Mouse (Mus musculus) embryo, embryonic 10.5 days (tissue): ENCODE data around the gene Phf13.
A peak's percentile ranks its signal among the peaks of the same experiment; 100 is the strongest.

ENCODE experiments used
- DNase-seq: peaks from one replicate; pipeline ENCODE4 v3.0.0-alpha.2; 2015; ENCODE audit warnings: low spot score

The Phf13 gene

DNA sequence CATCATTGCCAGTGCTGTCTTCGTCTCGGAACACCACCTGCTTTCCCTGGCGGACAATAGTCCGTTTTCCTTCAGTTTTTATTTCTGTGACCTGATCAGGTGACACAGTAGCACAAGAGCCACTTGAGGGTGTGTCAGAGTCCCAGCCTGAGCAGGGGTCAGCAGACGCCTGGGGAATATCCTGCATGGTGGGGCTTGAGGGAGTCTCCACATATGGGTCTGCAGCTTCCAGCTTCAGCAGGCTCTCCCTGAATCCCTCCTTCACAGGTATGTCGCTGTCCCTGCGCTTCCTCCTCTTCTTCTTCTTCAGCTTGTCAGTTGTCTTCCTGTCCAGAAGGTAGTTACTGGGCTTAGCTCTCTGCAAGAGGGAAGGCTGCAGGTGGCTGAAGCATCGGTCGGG lies 4.0 kb downstream of the Phf13 start:
- no peak for DNase-seq

DNA sequence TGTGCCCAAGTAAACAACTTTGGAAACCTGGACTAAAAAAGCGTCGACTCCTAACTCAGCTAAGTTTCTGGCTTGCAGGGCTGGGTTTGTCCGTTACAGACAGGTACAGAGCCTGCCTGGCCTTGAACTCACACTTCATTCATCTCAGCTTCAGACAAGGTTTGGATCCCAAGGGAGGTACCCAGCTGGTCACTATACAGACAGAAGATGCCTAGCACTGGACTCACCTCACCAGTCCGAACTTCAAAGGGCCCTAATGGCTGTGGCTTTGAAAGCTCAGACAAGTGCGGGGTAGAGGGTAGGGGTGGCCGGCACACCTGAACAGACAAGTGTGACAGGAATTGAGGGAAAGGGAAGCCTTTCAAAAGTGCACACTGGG lies 7.0 kb downstream of the Phf13 start:
- DNase-seq = no peak

DNA sequence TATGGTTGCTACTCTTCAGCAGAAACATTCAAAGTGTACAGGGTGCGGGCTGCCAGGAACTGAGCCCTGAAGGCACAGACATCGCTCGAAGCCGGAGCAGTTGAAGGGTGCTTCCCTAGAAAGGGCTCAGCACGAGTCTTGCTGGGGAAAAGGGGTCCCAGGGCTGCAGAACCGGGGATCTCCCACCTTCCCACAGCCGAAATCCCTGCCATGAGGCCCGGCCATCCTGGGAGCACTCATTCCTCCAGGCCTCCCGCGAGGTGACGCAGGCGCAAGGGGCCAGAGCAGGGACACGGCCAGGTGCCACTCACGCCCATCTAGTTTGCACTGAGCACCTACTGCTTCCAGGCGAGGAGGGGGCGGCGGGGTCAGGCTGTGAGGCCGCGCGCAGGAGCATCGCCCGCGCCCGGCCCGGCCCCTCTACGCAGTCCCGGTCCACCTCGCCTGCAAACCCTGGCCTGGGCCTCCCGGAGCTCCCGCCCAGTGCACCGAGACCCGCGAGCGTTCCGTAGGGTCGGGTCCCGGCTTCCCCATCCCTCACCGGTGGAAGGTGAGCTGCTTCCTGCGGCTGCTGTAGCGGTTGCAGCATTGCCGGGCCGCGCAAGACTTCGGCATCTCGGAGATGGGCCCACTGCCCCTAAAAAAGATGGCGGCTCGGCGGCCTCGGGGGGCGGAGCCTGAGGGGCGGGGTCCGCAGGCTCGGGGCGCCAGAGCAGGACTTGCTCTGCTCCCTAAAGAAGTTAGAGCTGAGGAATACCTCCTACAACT lies 7.5 kb downstream of the Phf13 start, which contains the start of gene Thap3:
Gene Thap3 (minus strand): TSS at position 656 of the 768 bp plus-strand sequence.
- DNase-seq = peak; percentile 82

DNA sequence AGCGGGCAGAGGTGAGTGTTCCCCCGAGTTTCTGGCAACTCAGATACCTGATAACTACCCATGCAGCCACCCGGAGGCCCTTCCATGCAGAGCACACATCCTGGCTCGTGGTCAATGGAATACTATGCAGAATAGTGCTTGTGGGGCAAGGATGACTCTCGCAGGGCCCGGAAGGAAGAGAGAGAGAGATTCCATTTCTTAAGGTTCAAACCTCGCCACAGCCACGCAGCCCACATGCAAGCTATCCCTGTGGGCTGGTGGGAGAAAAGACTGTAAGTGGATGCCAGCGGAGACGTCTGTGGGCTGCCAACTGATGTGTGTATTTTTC lies 8.1 kb downstream of the Phf13 start:
- no peak for DNase-seq

DNA sequence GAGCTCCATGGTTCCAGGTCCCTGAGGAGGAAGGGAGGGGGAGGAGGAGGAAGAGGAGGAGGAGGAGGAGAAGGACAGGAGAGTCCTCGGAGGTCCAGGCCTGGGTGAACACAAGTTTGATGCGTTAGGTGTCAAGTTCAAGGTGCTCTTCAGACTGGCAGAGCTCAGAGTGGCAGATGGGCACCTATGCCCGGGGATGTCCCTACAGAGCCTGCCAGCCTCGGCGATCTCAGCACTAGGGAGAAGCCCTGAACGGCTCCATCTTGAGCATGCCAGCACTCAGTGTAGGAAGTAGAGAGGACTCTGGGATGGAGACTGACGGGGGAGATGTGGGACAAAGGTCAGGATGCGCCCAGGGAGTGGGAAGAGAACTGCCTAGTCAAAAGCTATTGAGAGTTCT lies 9.4 kb downstream of the Phf13 start:
- no peak for DNase-seq

DNA sequence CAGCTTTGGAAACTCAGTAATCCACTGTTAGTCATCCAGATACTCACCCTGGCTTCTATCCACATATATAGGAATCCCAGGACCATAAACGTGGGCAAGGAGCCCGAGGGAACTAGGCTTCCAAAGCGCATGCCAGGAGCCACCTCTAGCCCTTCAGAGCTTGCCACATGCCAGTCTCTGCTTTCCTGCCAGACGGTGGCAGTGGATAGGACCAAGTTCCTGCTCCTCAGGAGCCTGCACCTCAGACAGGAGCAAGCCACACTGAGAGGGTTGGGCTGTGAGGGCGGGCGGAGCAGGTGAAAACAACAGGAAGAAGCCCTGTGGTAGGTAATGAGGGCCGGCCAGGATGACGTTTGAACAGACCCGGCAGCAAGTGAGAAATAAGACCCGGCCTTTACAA lies 10.2 kb downstream of the Phf13 start:
- no peak for DNase-seq

DNA sequence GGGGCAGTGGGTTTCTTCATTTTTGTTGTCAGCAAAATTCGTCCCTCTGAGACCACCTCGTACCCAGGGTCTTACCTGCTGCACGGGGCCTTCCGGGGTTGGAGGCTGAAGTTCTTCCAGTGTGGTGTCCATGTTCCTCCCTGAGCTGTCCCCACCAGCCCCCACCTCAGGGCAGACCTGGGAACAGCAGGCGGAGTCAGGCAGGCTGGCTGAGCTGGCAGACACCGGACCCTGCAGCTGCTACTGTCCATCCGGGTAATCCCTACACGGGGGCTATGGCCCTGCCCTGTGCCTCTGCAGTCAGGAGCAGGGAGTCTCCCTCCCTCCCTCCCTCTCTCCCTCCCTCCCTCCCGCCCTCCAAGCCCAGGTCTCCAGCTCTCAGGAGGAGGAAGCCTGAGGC lies 12.5 kb downstream of the Phf13 start:
- no peak for DNase-seq

DNA sequence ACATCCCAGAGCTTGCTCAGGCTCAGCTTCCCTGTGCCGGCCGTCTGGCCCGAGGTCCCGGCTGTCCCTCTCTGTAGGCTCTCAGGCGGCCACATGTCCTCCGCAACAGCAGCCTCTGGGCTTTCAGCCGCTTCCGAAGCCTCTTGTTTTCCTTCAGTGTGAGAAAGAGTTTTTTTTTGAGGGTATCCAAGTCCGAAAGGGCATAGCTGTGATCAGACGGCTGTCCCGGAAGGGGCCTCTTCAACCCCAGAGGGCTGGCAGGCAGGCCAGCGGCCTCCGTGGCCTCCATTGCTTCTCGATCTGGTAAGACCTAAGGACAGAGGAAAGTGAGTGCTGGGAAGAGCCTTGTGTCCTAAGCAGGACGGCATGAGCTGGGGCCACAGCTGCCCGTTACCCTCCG lies 13.0 kb downstream of the Phf13 start:
- no peak for DNase-seq

DNA sequence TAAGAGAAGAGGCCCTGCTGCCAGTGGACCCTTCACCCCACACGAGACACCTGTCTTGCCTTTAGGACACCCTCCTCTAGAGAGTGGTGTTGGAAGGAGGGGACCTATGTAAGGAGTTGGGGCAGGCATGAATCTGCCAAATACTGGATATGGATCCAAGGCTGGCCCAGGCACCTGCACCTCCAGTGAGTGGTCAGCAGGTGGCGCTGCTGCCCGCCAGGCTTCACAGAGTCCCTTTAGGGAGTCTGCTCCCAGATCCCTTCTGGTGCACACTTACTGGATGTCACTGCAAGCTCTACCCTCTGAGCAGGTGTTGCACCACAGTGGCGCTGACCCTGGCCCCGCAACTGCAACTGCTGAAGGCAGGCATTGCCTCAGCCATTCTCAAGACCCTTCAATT lies 14.7 kb downstream of the Phf13 start:
- peak; percentile 89 for DNase-seq

DNA sequence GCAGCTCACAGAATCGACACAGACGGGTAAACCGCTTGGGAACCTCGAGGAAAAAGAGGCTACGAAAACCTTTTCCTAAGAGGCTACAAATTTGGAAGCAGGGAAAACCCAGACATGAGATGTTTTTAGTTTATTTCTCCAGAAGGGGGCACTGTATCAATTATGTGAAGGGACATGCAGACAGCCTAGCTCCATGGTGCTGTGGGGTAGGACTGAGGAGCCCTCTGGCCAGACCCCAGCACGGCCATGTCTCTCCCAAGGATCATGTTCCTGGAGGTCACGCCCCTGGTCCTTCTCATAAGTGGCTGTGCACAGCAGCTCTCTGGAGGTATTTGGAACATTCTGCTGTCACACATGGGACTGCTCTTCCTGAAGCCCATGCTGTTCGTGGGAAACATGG lies 15.4 kb downstream of the Phf13 start:
- peak; percentile 55 for DNase-seq

DNA sequence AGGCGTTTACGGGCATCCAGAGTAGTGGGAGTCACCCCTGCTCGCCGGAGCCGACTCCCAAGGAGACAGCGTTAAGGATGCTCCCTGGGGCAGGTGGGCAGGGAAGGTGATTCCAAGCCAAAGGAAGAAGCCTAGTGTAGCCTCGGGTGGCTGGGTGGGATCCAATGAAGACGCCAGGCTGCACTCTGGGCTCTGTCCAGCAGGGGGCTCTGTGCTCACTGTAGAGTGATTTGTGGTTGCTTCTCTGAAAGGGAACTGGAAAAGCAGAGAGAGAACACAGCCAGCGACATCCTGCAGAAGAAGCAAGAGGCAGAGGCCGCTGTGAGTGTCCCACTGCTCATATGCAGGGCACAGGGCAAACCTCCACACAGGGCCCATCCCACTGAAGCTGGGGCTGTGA lies 18.3 kb downstream of the Phf13 start:
- DNase-seq = peak; percentile 88

DNA sequence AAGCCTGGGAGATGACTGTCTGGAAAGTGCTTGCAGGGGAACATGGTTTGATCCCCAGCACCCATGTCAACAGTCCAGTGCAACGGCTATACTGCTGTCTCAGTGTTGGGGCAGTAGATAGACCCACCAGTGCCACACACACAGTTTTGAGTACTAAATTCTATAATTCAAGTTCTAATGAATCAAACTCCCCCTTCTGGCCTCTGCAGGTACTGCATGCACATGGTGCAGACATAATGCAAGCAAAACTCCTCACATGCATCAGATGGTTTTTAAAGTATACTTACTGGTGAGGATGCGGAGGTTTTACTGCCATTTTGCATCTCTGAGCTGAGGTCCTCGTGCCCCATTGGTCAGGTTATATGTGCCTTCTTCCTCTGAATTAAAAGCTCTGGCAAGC lies 20.6 kb downstream of the Phf13 start:
- DNase-seq = peak; percentile 63

DNA sequence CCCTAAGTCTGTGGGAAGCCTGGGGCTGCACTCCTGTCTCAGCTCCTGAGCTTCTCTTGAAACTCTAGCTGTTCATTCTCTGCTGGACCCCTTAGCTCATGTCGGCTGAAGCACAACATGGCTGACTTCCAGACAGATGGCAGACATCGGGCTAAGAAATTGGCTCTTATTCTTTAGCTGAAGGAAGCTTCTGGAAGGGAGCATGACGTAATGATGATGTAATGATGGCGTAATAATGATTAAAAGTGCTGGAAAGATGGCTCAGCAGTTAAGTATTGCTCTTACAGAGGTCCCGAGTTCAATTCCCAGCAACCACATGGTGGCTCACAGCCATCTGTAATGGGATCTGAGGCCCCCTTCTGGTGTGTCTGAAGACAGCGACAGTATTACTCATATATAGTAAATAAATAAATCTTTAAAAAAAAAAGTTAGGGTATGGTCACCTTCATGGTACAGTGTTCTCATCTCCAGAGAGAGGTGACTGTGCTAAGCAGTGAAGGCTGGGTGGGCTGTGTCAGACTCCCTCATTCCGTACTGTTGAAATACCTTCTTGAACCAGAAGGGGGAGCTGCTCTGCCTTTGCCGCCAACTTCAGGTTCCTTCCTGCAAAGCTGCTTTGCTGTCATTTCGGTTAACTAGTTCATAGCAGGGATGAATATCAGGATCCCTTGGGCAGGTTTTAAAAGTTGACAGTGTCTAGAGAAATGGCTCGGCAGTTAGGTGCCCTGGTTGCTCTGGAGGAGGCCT lies 23.7 kb downstream of the Phf13 start:
- DNase-seq = peak; percentile 73

DNA sequence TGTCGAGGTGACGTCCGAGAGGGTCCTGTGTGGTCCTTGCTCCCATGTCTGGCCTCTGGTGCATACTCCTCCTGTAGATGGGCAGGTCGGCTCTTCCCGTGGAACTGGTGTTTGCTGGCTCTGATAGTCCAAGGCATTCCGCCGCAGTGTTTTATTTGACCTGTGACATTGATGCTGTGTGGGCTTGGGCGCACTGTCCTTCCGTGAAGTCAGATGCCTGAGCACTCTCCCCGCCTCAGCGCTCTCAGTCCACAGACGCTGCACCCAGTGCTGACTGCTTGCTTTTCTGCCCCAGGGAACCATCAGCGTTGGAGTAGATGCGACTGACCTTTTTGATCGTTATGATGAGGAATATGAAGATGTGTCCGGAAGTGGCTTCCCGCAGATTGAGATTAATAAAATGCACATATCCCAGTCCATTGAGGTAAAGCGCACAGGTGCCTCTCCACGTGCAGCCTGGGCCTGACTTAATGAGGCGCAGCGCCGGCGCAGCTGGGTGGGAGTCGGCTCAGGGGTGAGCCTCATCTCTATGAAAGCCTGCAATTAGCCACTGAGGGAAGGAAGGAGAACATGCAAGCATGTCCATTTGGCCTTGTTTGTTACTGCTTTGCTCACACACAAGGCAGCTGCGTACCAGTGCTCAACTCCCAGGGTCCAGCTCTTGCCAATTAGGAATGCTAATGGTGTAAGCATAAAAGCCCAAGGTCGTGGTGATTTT lies 27.7 kb downstream of the Phf13 start:
- no peak for DNase-seq

DNA sequence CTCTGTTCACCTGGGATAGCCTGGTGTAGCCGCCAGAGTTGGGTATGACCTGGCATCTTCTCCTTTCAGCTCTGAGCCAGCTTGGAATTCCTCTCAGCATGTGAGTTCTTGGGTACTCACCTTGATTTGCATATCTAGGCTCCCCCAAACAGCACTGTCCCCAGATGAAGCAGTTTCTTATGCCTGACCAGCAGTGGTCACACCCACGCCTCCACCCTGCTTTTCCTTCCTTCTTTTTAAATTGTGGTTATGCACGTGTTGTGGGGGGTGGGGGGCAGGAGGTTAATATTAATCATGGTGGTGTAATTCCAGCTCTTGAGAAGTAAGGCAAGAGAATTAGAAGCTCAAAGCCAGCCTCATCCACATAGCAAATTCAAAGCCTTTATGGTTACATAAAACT lies 33.2 kb downstream of the Phf13 start:
- DNase-seq = no peak

DNA sequence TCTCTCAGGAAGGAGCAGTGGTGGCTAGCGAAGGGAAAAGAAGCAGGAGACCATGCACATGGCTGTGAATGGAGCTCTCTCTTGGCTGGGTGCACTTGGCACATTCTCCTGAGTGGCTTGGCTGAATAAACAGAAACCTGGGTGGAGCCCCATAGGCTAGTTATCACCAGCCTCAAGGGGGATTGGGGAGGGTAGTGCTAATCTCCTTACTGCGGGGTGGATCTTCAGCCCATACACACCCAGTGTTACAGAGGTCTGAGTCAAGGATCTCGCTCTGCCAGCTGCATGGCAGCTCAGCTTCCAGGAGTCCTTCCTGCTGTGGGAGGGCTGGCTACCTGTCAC lies 35.6 kb downstream of the Phf13 start:
- DNase-seq = no peak

DNA sequence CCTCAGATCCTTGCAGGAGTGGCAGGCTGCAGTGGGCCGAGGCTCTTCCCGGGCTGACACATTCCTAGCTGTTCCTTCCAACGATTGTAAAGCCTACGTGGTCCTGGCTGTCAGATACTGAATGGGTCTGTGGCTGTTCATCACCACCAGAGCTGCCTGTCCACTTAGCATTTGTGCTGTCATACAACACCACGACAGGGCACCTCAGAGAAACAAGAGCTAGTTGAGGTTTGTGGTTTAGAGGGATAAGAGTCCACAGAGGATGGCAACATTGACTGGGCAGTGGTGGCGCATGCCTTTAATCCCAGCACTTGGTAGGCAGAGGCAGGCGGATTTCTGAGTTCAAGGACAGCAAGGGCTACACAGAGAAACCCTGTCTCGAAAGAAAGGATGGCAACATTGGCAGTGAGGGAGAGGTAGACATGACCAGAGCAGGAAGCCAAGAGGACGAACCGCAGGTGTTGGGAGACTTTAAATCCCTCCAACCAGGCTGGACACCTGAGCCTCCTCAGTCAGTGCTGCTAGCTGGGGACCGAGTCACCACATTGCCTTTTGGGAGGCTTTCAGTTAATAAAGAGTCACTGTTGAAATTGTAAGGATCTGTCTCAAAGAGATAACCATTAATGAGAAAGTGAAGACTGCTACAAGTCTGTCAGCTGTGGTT lies 36.1 kb downstream of the Phf13 start:
- DNase-seq = no peak

DNA sequence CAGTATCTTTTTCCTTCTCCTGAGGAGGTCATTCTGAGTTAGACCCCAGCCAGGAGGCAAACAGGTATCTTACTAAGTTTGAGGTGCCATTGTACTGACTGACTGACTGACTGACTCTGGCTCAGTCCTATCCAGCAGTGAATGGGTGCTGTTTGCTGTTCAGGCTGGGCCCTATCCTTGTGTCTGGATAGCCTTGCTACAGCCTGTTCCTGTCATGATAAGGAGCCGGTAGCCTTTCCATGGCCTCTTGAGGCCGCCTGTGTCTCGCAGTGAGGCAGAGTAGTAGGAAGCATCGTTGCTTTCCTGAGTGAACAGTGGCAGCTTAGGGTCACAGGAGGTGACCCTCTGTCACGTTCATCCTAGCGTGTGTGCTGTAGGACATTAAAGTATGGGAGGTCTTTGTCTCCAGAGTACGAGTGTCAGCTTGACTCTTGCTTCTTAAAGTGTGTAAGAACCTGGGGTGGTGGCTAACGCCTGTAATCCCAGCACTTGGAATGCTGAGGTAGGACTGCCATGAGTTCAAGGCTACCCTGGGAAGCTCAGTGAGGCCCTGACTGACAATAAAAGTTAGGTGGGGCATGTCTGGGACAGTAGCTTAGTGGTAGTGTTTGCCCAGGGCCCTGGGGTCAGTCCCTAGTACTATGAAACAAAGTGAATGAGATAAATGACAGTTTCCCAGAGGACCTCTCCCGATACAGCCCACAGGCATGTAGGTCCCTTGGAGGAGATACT lies 38.3 kb downstream of the Phf13 start:
- DNase-seq = no peak

DNA sequence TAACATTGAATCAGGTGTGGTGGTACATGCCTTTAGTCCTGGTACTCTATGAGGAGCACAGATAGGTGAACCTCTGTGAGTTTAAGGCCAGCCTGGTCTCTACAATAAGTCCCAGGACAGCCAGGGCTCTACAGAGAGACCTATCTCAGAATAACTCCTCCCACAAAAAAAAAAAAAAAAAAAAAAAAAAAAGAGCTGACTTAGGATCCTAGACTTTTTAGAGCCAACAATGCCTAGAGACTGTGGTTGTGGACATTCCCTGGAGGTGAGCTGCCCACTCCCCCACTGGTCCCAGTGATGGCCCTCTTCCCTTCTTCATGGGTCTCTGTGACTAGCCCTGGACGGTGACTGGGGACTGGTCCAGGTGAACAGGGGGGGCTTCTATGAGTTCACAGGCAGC lies 40.3 kb downstream of the Phf13 start:
- DNase-seq = no peak

DNA sequence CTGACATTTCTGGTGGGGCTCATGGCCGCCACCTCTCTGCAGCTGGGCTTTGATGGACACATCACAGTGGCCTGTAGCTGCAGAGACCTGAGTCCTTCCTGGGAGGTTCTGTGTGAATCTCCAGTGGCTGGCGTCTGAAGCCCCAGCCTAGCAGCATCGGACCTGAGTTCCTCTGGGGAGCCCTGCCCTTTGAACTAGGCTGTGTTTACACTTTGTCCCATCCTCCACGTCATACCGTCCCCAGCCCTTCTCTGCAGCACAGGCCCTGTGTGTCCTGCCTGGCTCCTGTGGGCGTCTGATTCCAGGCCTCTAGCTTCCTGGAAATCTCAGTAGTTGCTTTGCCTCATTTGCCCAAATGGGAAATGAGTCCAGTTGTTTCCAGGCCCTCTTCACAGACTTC lies 42.8 kb downstream of the Phf13 start:
- no peak for DNase-seq

DNA sequence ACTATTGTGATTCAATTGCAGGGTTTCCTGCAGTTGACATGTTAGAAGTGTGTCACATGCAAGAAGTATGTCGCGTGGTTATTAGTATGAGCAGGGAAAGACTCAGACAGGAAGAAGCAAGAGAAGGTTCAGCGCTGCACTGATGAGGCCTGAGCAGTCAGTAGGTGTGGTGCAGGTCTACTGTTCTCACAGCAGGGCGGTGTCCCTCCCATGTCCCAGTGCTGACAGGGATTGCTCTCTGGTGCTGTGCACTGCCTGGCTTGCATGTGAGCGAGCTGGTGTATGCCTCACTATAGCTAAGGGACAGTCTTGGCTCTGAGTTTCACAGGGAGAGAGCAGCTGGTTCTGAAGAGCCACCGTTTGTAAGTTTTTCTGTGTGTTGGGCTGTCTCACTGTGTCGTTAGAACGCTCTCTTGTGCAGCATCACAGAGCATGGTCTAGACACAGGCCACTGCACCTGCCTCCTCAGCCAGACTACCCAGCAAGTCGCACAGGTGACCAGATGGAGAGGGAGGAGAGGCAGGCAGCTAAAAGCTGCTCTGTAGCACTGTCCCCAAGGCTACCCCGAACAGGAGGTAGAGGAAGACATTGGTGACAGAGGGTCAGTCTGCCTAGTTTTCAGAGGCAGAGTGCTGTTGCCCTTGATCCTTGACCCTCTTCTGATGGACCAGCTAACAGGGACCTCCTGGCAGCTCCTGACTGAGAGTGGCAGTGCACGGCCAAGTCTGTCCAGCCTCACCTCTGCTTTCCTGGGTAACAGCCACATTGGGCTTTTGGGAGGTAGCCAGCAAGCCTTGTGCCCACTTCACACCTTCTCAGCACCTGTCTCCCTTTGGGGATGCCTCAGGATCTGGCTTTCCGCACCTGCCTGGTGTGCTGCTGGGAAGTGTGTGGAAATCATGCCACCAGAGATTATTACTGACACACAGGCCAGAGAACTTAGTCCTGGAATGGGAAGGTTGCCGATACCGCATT lies 47.3 kb downstream of the Phf13 start:
- DNase-seq = no peak
